Mouse (Mus musculus): ENCODE results near the gene Cacnb2. TPM values are rescaled to one million over a fixed set of nuclear protein-coding genes. Genes with fewer than 3 reads are reported as not detected.

Cacnb2 gene
- polyA plus RNA-seq, 1 experiment, result 43.5 TPM

DNA sequence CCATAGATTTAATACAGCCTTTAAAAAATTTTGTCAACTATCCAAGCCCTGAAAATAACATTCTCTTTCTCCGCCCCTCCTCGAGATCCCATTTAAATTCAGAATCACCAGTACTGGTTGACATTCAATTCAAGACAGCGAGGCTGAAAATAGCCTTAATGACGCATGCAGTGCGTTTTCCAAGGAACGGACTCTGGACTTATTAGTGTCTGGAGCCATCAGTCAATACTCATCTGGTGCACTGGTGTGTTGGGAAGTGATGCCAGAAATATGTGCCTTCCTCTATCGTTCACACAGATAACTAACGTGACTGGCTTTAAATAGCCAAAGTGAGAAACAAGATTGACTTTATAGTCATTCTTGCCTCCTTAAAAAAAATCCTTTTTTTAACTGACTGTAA, 333.6 kb downstream of the Cacnb2 start:
- peak; percentile 14 to 43 for DNase-seq (ENCODE audit: extremely low spot score in 1 of 2, low spot score in 1 of 2)

GRCm38 (mm10) chr2:14942261-14942660, 339.4 kb downstream of the Cacnb2 start:
- no peak for DNase-seq (ENCODE audit: extremely low spot score in 1 of 2, low spot score in 1 of 2)

- no peak for DNase-seq (ENCODE audit: extremely low spot score in 1 of 2, low spot score in 1 of 2)
These were observed 340.9 kb downstream of the Cacnb2 start for GRCm38 (mm10) chr2:14943691-14944357.

- DNase-seq (ENCODE audit: extremely low spot score in 1 of 2, low spot score in 1 of 2), result no peak
These were observed 350.2 kb downstream of the Cacnb2 start for GRCm38 (mm10) chr2:14953090-14953489.

GRCm38 (mm10) chr2:14960963-14961488, 358.1 kb downstream of the Cacnb2 start:
- DNase-seq (ENCODE audit: extremely low spot score in 1 of 2, low spot score in 1 of 2), result no peak

- DNase-seq (ENCODE audit: extremely low spot score in 1 of 2, low spot score in 1 of 2), result no peak
These were observed 358.6 kb downstream of the Cacnb2 start for GRCm38 (mm10) chr2:14961493-14961892.

- no peak for DNase-seq (ENCODE audit: extremely low spot score in 1 of 2, low spot score in 1 of 2)
These were observed 381.1 kb downstream of the Cacnb2 start for GRCm38 (mm10) chr2:14984029-14984428.

GRCm38 (mm10) chr2:14988451-14988850, 385.6 kb downstream of the Cacnb2 start:
- no peak for DNase-seq (ENCODE audit: extremely low spot score in 1 of 2, low spot score in 1 of 2)

DNA sequence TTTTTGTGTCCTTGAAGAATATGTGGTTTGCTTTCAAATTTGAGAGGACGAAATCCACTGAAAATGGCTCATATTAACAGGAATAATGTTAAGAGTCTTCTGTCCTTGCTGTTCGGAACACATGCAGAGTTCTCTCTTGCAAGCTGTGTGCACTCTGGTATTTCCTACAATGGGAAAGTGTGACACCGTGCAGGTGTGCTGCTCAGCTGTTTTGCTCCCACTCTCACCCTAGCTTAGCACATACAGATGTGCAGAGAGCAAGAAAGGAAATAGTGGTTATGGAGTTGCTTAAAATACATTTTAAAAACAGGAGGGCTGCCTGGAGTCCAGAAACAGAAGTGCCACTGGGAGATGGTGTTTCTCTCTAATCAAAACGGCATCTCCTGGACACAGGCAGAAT, 386.5 kb downstream of the Cacnb2 start:
- DNase-seq (ENCODE audit: extremely low spot score in 1 of 2, low spot score in 1 of 2), result no peak

DNA sequence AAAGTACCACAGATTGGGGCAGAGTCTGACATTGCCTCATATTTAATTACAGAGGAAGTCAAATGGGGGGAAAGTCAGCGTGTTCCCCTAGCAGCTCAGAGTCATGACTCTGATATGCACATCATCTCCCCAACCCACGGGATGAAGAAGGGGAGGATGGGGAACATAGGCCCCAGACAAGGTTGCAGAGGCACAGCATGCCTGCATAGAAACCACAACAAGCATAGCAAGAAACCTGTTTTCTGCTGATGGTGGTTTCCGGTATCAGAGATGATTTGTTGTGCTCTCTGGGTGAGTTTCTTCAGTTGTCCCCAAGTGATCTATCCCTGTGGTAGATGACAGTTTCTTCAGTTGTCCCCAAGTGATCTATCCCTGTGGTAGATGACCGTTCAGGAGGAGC, 389.6 kb downstream of the Cacnb2 start:
- DNase-seq (ENCODE audit: extremely low spot score in 1 of 2, low spot score in 1 of 2), result no peak

DNA sequence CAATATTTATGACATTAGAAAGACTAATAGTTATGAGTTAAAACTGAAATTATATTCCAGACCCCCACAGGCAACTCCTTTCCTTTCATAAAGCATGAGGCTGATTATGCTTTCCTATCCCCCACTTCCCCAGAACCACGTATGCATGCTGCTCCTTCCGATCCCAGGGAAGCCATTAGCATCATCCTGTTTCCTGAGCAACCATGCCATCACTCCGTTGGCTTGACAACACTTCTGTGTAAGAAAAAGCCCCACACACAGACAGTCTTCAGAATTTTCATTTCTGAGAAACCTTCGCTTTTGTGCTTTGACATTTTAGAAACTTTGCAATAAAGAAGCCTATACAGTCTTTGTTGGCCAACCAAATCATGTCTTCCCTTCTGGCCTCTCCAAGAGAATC, 393.1 kb downstream of the Cacnb2 start:
- DNase-seq (ENCODE audit: extremely low spot score in 1 of 2, low spot score in 1 of 2), result peak in 1 of 2 experiments; percentile 28

- DNase-seq (ENCODE audit: extremely low spot score in 1 of 2, low spot score in 1 of 2), result no peak
These were observed 394.9 kb downstream of the Cacnb2 start for GRCm38 (mm10) chr2:14997836-14998235.

DNA sequence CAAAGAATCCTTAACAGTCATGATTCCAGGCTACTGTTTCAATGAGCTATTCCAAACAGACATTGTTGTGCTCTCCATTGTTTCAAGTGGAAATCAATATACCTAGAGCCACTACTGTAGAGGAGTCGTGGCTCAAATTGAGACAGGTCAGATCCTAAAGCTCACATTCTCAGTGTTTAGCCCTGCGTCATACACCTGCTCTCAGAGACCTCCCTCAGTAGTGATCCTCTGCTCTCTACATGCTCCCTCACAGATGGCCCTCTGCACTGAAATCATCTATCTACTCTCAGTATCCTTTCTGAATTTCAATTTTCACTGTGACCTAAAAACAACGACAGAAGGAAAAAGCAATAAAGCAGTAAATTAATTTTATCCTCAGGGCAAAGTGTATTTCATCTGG, 404.6 kb downstream of the Cacnb2 start:
- DNase-seq (ENCODE audit: extremely low spot score in 1 of 2, low spot score in 1 of 2), result no peak

GRCm38 (mm10) chr2:15008072-15008471, 405.2 kb downstream of the Cacnb2 start:
- no peak for DNase-seq (ENCODE audit: extremely low spot score in 1 of 2, low spot score in 1 of 2)

DNA sequence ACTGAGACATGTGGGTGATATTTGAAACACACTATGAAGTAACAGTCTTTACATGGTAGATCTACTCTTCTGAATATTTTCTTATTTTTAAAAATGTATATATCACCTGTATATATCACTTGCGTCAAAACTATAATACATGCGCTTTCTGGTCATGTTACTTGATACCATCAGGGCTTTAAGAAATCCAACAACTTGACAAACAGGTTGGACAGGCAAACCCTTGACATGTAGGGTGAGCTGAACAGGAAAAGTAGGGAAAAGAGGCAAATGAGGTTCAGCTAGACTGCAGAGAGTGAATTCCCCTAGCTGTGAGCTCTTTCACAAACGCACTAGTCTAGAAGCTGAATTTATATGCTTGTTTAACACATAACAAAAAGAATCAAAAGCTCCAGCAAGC, 423.9 kb downstream of the Cacnb2 start:
- DNase-seq (ENCODE audit: extremely low spot score in 1 of 2, low spot score in 1 of 2), result no peak

DNA sequence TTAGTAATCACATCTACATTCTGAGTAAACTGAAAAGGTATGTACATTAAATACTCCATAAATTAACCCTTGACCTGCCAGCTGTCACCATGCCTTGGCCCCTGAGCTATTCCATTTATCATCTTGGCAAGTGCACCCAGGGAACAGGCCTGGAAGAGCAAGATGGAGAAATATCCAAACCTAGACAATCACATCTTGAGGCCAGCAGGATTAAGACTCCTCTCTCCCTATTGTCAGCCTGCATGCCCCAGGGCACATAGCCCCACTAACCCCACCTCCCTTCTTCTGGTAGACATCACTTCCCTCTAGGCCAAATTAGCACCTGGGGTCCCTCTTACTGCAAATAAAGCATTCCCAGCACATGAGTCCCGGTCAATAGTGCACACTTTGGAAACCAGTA, 424.9 kb downstream of the Cacnb2 start:
- DNase-seq (ENCODE audit: extremely low spot score in 1 of 2, low spot score in 1 of 2), result no peak

Other genes with a start within 250 kb of the Cacnb2 start
- gene Slc39a12, start 214.8 kb upstream of the Cacnb2 start, polyA plus RNA-seq (2012; rRNA removed), result 36.7 and 43.9 TPM in 2 replicates